Mouse (Mus musculus): ENCODE data around the gene Gm20388.
A peak's percentile ranks its signal among the peaks of the same experiment; 100 is the strongest.

Gm20388 gene

GRCm38 (mm10) chr8:122284203-122284658 lies 2373.6 kb downstream of the Gm20388 start:
- no peak for DNase-seq (ENCODE audit: extremely low spot score, low read depth, low spot score)

- no peak for DNase-seq (ENCODE audit: extremely low spot score, low read depth, low spot score)
These were observed 2374.1 kb downstream of the Gm20388 start for GRCm38 (mm10) chr8:122284659-122285261.

- DNase-seq (ENCODE audit: extremely low spot score, low read depth, low spot score) = no peak
These were observed 2375.1 kb downstream of the Gm20388 start for GRCm38 (mm10) chr8:122285727-122286126.

GRCm38 (mm10) chr8:122286899-122287298 lies 2376.3 kb downstream of the Gm20388 start:
- DNase-seq (ENCODE audit: extremely low spot score, low read depth, low spot score) = no peak

GRCm38 (mm10) chr8:122287742-122288141 lies 2377.1 kb downstream of the Gm20388 start:
- DNase-seq (ENCODE audit: extremely low spot score, low read depth, low spot score) = no peak

GRCm38 (mm10) chr8:122288344-122288743 lies 2377.7 kb downstream of the Gm20388 start:
- no peak for DNase-seq (ENCODE audit: extremely low spot score, low read depth, low spot score)

- no peak for DNase-seq (ENCODE audit: extremely low spot score, low read depth, low spot score)
These were observed 2380.4 kb downstream of the Gm20388 start for GRCm38 (mm10) chr8:122291075-122291474.

- no peak for DNase-seq (ENCODE audit: extremely low spot score, low read depth, low spot score)
These were observed 2380.9 kb downstream of the Gm20388 start for GRCm38 (mm10) chr8:122291549-122291948.

- no peak for DNase-seq (ENCODE audit: extremely low spot score, low read depth, low spot score)
These were observed 2382.8 kb downstream of the Gm20388 start for GRCm38 (mm10) chr8:122293484-122293883.

GRCm38 (mm10) chr8:122294273-122294683 lies 2383.6 kb downstream of the Gm20388 start:
- peak; percentile 50 for DNase-seq (ENCODE audit: extremely low spot score, low read depth, low spot score)

GRCm38 (mm10) chr8:122295389-122295788 lies 2384.7 kb downstream of the Gm20388 start:
- no peak for DNase-seq (ENCODE audit: extremely low spot score, low read depth, low spot score)

- DNase-seq (ENCODE audit: extremely low spot score, low read depth, low spot score) = no peak
These were observed 2385.7 kb downstream of the Gm20388 start for GRCm38 (mm10) chr8:122296173-122297001.

GRCm38 (mm10) chr8:122299581-122300254 lies 2389.1 kb downstream of the Gm20388 start:
- no peak for DNase-seq (ENCODE audit: extremely low spot score, low read depth, low spot score)

GRCm38 (mm10) chr8:122301081-122301480 lies 2390.4 kb downstream of the Gm20388 start:
- DNase-seq (ENCODE audit: extremely low spot score, low read depth, low spot score) = no peak

- no peak for DNase-seq (ENCODE audit: extremely low spot score, low read depth, low spot score)
These were observed 2391.2 kb downstream of the Gm20388 start for GRCm38 (mm10) chr8:122301866-122302265.

- no peak for DNase-seq (ENCODE audit: extremely low spot score, low read depth, low spot score)
These were observed 2392.8 kb downstream of the Gm20388 start for GRCm38 (mm10) chr8:122303451-122303850.

GRCm38 (mm10) chr8:122304058-122304457 lies 2393.4 kb downstream of the Gm20388 start:
- DNase-seq (ENCODE audit: extremely low spot score, low read depth, low spot score) = no peak

GRCm38 (mm10) chr8:122306660-122307399 lies 2396.2 kb downstream of the Gm20388 start:
- no peak for DNase-seq (ENCODE audit: extremely low spot score, low read depth, low spot score)

GRCm38 (mm10) chr8:122307836-122308235 lies 2397.2 kb downstream of the Gm20388 start:
- no peak for DNase-seq (ENCODE audit: extremely low spot score, low read depth, low spot score)

GRCm38 (mm10) chr8:122309272-122309671 lies 2398.6 kb downstream of the Gm20388 start:
- no peak for DNase-seq (ENCODE audit: extremely low spot score, low read depth, low spot score)

GRCm38 (mm10) chr8:122311115-122311514 lies 2400.5 kb downstream of the Gm20388 start:
- DNase-seq (ENCODE audit: extremely low spot score, low read depth, low spot score) = no peak
